Mouse (Mus musculus): ENCODE results near the gene Prr14.
"Not testable (repeated sequence)": the region's sequence is repeated elsewhere in the genome, so short reads cannot be mapped to it uniquely, and the experiment has no call there.

Gene Prr14

DNA sequence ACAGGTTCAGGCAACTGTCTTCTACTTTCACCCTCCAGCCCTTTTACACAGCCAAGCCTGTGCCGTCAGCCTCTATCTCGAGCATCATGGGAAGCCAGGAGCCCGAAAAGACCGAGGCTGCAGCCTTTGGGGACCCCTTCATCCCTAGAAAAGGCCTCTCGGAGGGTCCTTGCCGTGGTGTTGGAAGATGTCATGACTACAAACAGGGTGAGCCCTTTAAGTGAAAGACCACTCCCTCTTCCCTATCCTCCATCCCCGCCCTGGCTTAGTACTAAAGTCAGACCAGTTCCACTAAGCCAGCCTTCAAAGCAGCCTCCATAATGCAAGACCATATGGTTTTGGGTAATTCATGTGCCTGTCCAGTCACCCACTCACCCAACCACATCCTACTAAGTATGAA lies 12.6 kb downstream of the Prr14 start:
- no peak for DNase-seq (ENCODE audit: low spot score)

DNA sequence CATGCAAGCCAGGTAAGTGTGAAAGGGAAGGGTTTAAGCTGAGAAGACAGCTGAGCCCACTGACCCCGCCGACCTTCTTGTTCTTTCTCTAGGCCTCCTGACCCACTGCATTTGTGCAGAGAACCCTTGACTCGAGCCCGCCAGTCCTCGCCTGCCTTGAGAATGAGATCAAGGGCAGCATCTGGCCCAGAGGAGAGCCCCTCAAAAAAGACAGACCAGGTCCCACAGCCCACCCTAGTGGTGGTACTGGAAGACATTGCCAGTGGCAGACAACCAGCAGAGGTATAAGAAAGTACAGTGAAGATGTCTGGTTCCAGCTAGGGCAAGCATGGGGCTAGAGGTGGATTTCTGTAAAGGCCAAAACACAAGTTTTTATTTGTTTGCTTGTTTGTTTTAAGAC lies 14.3 kb downstream of the Prr14 start:
- no peak for DNase-seq (ENCODE audit: low spot score)

DNA sequence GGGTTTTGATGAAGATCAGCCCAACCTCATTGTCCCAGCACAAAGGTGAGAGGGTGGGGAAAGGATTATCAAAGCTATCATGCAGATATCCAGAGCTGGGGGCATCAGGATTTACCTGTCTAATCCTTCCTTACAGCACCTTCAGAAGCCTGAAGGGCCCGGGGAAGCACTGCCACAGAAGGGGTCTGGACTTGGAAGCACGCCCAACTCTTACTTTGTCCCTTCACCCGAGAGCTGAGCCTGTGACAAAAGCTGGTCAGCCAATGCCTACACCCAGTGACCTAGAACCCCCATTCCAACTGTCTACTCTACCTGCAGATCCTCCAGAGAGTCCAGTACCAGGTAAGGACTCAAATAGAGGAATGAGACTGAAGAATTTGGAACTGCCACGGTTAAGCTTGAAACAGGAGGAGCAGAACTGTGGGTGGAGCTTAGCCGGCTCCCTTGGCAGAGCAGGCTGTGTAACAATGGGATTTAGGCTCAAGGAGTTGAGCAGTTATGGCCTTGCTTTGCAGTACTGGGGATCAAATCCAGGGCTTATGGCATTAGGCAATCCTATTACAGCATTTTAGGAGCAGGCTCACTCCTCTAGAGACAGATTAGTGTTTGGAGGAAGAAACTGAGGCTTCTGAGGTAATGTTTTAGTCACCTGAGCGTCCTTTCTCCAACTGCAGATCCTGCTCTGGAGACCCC lies 15.1 kb downstream of the Prr14 start:
- no peak for DNase-seq (ENCODE audit: low spot score)

GRCm38 (mm10) chr7:127475186-127475740 lies 15.9 kb downstream of the Prr14 start:
- no peak for DNase-seq (ENCODE audit: low spot score)

DNA sequence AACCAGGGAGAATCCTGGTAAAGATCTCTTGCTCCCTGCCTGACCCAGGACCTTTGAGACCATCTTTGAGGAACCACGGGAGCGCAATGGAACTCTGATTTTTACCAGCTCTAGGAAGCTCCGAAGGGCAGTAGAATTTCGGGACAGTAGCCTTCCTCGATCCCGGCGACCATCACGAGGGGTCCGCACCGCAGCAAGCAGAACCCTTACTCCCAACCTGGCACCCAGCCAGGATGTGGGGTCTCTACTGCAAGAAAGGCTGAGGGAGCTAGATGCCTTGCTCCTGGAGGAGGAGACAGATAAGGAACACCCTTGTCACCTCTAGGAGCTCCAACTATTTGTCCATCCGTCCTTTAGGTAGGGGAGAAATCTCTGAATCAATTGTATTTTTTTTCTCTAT lies 16.9 kb downstream of the Prr14 start:
- DNase-seq (ENCODE audit: low spot score): no peak

- DNase-seq (ENCODE audit: low spot score): no peak
These were observed 17.4 kb downstream of the Prr14 start for GRCm38 (mm10) chr7:127476855-127477254.

- DNase-seq (ENCODE audit: low spot score): peak; percentile 100
These were observed 18.6 kb downstream of the Prr14 start for GRCm38 (mm10) chr7:127477687-127478634.

GRCm38 (mm10) chr7:127478635-127479317 lies 19.4 kb downstream of the Prr14 start, which contains the start of gene Fbrs:
Gene Fbrs (plus strand): TSS chr7:127479199.
- DNase-seq (ENCODE audit: low spot score): peak; percentile 98

GRCm38 (mm10) chr7:127479318-127480225 lies 20.2 kb downstream of the Prr14 start:
- no peak for DNase-seq (ENCODE audit: low spot score)

- no peak for DNase-seq (ENCODE audit: low spot score)
These were observed 20.9 kb downstream of the Prr14 start for GRCm38 (mm10) chr7:127480321-127480720.

DNA sequence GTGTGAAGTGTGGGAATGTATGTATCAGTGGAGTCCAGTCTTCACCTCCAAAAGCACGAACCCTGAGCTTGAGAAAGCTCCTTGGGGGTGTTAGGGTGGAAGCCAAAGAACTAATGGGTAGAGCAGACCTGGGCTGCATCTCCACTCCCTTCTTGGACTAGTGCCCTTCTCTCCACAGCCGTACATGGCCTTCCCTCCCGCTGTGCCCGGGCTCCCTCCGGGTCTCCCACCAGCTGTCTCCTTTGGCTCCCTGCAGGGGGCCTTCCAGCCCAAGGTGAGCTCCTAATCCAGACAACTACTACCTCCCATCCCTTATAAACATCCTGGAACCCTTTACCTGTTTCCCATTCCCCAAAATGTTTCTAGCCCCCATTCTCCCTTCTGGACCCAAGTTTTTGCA lies 26.0 kb downstream of the Prr14 start:
- no peak for DNase-seq (ENCODE audit: low spot score)

DNA sequence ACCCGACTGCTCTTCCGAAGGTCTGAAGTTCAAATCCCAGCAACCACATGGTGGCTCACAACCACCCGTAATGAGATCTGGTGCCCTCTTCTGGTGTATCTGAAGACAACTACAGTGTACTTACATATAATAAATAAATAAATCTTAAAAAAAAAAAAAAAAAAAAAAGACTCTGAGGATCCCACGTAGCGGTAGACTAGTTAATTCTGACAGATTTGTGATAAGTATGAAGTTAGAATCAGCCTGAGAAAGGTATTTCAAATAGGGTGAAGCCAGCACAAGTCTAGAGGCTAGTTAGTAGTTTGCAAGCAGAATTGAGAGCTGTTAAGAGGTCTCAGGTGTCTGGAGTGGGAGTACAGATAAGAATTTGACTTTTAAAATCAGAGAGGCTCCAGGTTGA lies 29.0 kb downstream of the Prr14 start:
- DNase-seq (ENCODE audit: low spot score): not testable (repeated sequence)

DNA sequence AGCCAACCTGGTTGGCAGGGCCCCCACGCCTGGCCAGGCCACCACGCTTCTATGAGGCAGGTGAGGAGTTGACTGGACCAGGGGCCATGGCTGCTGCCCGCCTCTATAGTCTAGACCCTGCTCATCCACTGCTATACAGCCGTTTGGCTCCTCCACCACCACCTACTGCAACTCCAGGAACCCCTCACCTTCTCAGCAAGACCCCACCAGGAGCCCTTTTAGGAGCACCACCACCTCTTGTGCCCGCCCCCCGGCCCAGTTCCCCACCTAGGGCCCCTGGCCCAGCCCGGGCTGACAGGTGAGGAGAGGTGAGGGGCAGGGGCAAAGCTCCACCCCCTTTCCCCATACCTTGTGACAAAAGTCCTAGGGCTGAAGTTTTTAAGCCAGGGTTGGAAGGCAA lies 30.6 kb downstream of the Prr14 start:
- DNase-seq (ENCODE audit: low spot score): no peak

- DNase-seq (ENCODE audit: low spot score): no peak
These were observed 32.4 kb downstream of the Prr14 start for GRCm38 (mm10) chr7:127491846-127492245.

GRCm38 (mm10) chr7:127494648-127495047 lies 35.2 kb downstream of the Prr14 start:
- DNase-seq (ENCODE audit: low spot score): no peak

- DNase-seq (ENCODE audit: low spot score): no peak
These were observed 38.0 kb downstream of the Prr14 start for GRCm38 (mm10) chr7:127497382-127497781.

- DNase-seq (ENCODE audit: low spot score): no peak
These were observed 39.0 kb downstream of the Prr14 start for GRCm38 (mm10) chr7:127498407-127498806.

DNA sequence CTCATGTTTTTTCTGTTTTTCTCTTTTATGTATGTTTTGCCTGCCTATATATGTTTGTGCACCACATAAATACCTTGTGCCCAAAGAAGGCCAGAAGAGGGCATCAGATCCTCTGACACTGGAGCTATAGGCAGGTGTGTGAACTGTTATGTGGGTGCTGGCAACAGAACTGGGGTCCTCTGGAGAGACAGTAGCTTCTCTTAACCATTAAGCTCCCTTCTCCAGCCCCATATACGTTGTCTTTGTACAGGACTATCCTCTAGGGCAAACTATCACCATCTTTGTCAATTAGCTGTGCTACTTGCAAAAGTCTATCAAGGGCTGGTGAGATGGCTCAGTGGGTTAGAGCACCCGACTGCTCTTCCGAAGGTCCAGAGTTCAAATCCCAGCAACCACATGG lies 48.9 kb downstream of the Prr14 start:
- DNase-seq (ENCODE audit: low spot score): no peak

DNA sequence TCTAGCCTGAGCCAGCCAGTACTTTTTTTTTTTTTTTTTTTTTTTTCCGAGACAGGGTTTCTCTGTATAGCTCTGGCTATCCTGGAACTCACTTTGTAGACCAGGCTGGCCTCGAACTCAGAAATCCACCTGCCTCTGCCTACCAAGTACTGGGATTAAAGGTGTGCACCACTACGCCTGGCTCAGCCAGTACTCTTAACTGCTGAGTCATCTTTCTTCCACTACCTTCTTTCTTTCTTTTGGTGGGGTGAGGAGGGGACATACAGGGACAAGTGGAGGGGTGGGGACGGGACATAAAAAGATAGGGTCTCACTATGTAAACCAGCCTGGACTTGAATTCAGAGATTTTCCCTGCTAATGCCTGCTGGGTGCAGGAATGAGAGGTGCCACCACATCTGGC lies 50.4 kb downstream of the Prr14 start:
- not testable (repeated sequence) for DNase-seq (ENCODE audit: low spot score)

DNA sequence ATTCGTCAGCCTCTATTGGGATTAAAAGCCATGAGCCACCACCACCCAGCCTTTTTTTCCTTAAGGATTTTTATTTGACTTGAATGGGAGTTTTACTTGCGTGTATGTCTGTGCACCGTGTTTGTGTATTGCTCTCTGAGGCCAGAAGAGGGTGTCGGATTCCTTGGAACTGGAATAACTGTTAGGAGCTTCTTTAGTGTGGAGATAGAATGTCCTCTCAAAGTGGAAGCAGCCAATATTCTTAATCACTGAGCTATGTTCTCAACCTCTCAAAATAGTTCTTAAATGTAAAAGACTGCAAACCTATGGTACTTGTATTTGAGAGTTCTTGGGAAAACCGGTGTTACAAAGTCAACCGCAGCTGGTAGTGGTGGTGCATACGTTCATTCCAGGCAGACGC lies 51.8 kb downstream of the Prr14 start:
- DNase-seq (ENCODE audit: low spot score): no peak

DNA sequence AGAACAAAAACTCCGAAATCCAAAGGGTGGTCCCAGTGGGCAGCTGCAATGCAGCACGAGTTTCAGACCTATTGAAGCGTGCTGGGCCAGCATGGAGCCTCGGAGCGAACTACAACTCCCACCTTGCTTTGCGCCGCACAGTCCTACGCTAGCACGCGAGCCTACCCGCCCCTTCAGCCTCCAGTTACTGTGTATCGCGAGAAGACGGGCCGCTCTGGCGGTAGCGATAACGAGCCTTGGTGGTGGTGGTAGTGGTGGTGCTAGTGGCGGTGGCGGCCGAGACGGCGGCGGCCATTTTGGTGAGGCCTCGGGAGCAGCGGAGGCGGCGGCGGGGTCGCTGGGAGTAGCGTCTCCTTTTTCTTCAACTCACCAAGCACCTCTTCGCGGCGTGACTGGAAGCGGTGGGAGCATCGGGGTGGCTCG lies 52.4 kb downstream of the Prr14 start, which contains the start of gene Srcap:
TSS of gene Srcap (plus strand) at position 176 of the 423 bp plus-strand sequence.
- peak; percentile 97 for DNase-seq (ENCODE audit: low spot score)

Measured in ovary, adult 18-20 months (tissue).